Mouse (Mus musculus): ENCODE data around the gene Pih1d3. TPM values are rescaled to one million over a fixed set of nuclear protein-coding genes. Genes with fewer than 3 reads are reported as not detected.

Gene Pih1d3
- not detected in 2 replicates for polyA plus RNA-seq (2012; rRNA removed)

GRCm38 (mm10) chr1:31222564-31222963 lies at the start of gene Pih1d3, which contains the start of gene 4931428L18Rik:
TSS of gene Pih1d3 (plus strand) at chr1:31222838.
TSS of gene 4931428L18Rik (minus strand) at chr1:31222684.
- no peak for DNase-seq (ENCODE audit: low spot score)

- no peak for DNase-seq (ENCODE audit: low spot score)
These were observed 47.2 kb upstream of the Pih1d3 start for GRCm38 (mm10) chr1:31175401-31175800.

- DNase-seq (ENCODE audit: low spot score), result no peak
These were observed 46.5 kb upstream of the Pih1d3 start, which contains the start of gene Lgsn for GRCm38 (mm10) chr1:31176101-31176500. TSS of gene Lgsn (plus strand) at chr1:31176401.

- no peak for DNase-seq (ENCODE audit: low spot score)
These were observed 44.4 kb upstream of the Pih1d3 start for GRCm38 (mm10) chr1:31178264-31178663.

GRCm38 (mm10) chr1:31190237-31190866 lies 32.3 kb upstream of the Pih1d3 start:
- no peak for DNase-seq (ENCODE audit: low spot score)

GRCm38 (mm10) chr1:31195633-31196032 lies 27.0 kb upstream of the Pih1d3 start:
- DNase-seq (ENCODE audit: low spot score), result no peak

GRCm38 (mm10) chr1:31196959-31197358 lies 25.7 kb upstream of the Pih1d3 start:
- no peak for DNase-seq (ENCODE audit: low spot score)

GRCm38 (mm10) chr1:31203771-31204170 lies 18.9 kb upstream of the Pih1d3 start:
- no peak for DNase-seq (ENCODE audit: low spot score)

- DNase-seq (ENCODE audit: low spot score), result no peak
These were observed 17.3 kb upstream of the Pih1d3 start for GRCm38 (mm10) chr1:31205346-31205745.

GRCm38 (mm10) chr1:31205770-31206169 lies 16.9 kb upstream of the Pih1d3 start:
- no peak for DNase-seq (ENCODE audit: low spot score)

- no peak for DNase-seq (ENCODE audit: low spot score)
These were observed 12.5 kb upstream of the Pih1d3 start for GRCm38 (mm10) chr1:31210144-31210543.

GRCm38 (mm10) chr1:31214831-31215230 lies 7.8 kb upstream of the Pih1d3 start:
- DNase-seq (ENCODE audit: low spot score), result no peak

- DNase-seq (ENCODE audit: low spot score), result no peak
These were observed 1.9 kb upstream of the Pih1d3 start for GRCm38 (mm10) chr1:31220599-31221250.

GRCm38 (mm10) chr1:31233319-31234036 lies 10.8 kb downstream of the Pih1d3 start:
- DNase-seq (ENCODE audit: low spot score), result no peak

GRCm38 (mm10) chr1:31260218-31260923 lies 37.7 kb downstream of the Pih1d3 start:
- no peak for DNase-seq (ENCODE audit: low spot score)

Other genes with a start within 250 kb of the Pih1d3 start
- gene AC153137.1, start 244.9 kb upstream of the Pih1d3 start, polyA plus RNA-seq (2012; rRNA removed), result 0.10 TPM in 1 of 2 replicates, not detected in the other
- gene Lgsn, start 46.4 kb upstream of the Pih1d3 start, polyA plus RNA-seq (2012; rRNA removed), result not detected in 2 replicates
- gene 4931428L18Rik, start 154 bp upstream of the Pih1d3 start, polyA plus RNA-seq (2012; rRNA removed), result 0.07 and 0.10 TPM in 2 replicates